19 mouse cellular contexts compared by ENCODE assay signal in genomic region chr5:98921608-98922007, GRCm38 (mm10).
DNase-seq lines count a peak whose midpoint lies in the region; ATAC-seq lines count a peak whose summit lies in the region.
"Had no signal": no experiment of that assay in that cellular context is flagged by ENCODE, and none has a peak within 500 bp of the region (broad histone marks: within the 10 kb centered on the region; RNA-seq: fewer than 3 reads in every experiment).

No protein-coding gene starts in this region.

- H3K4me1 ChIP-seq in forebrain, embryonic 13.5 days = peaks cover 13% of the 10 kb centered on the region
- H3K4me1 ChIP-seq: embryonic facial prominence, embryonic 10.5 days; hindbrain, embryonic 15.5 days had no signal

- 23% methylated on average over 1 of the region's 1 CpGs for WGBS in forebrain, embryonic 13.5 days

- no peaks in the 10 kb centered on the region for H3K27me3 ChIP-seq in forebrain, embryonic 13.5 days
- H3K27me3 ChIP-seq: CH12.LX; heart, embryonic 13.5 days; hindbrain, embryonic 15.5 days had no signal

- no peaks in the 10 kb centered on the region for H3K9me3 ChIP-seq in forebrain, embryonic 13.5 days (replicated peaks)
- H3K9me3 ChIP-seq: embryonic facial prominence, embryonic 10.5 days; heart, embryonic 13.5 days; hindbrain, embryonic 15.5 days had no signal

- H3K9ac ChIP-seq in forebrain, embryonic 13.5 days = no peak overlapping the region
- H3K9ac ChIP-seq: heart, embryonic 13.5 days; hindbrain, embryonic 15.5 days had no signal

- ATAC-seq in forebrain, embryonic 13.5 days = 0 out of 2 replicates have a peak, but pooled peaks have one; percentile 41
- ATAC-seq: inflammation-experienced regulatory T-cells, adult 6 months; intestine, postnatal 0 days had no signal

- DNase-seq in heart, adult 11 months = peak; percentile 29
- no peak for DNase-seq in heart, adult 9 months (ENCODE audit: low spot score in 2 of 2)
- DNase-seq in R1 (ENCODE audit: low read depth, low spot score) = peak; percentile 59
- no peak for DNase-seq in lung, postnatal 10 days
- no peak for DNase-seq in ovary, adult 18-20 months (ENCODE audit: low spot score)
- DNase-seq: adrenal gland, adult 2 months; adrenal gland, postnatal 25 days; cerebellum, adult 2 months; cerebellum, postnatal 10 days; gastrocnemius, postnatal 14 days; heart, postnatal 36 days had no signal

- H3K36me3 ChIP-seq in forebrain, embryonic 13.5 days (ENCODE audit: poor library complexity, severe bottlenecking) = no peaks in the 10 kb centered on the region
- H3K36me3 ChIP-seq: embryonic facial prominence, embryonic 10.5 days; G1E; heart, embryonic 13.5 days; hindbrain, embryonic 15.5 days had no signal

- H3K4me2 ChIP-seq in forebrain, embryonic 13.5 days = no peak overlapping the region
- H3K4me2 ChIP-seq: heart, embryonic 13.5 days; hindbrain, embryonic 15.5 days had no signal

- no peak overlapping the region for H3K27ac ChIP-seq in forebrain, embryonic 13.5 days
- H3K27ac ChIP-seq: embryonic facial prominence, embryonic 10.5 days; heart, embryonic 13.5 days; hindbrain, embryonic 15.5 days had no signal

- H3K4me3 ChIP-seq in forebrain, embryonic 13.5 days = no peak overlapping the region
- H3K4me3 ChIP-seq: embryonic facial prominence, embryonic 10.5 days; heart, embryonic 13.5 days; hindbrain, embryonic 15.5 days had no signal

Comparison
In these comparisons a context has a peak if more than half of its experiments do, and no peak if none do; other contexts are left out.
1. DNase-seq: peak in heart, adult 11 months (single experiment) and R1 (single experiment); none in heart, adult 9 months (0 of 2), lung, postnatal 10 days (single experiment) and ovary, adult 18-20 months (single experiment).